Mouse (Mus musculus) forebrain, embryonic 11.5 days (tissue): ENCODE measurements around the gene Krt1. TPM values are rescaled to one million over a fixed set of nuclear protein-coding genes. Genes with fewer than 3 reads are reported as not detected.

Experiments
- ATAC-seq: fragments of 200-750 bp; cut with Nextera tagmentation; replicated peaks from 2 replicates; pipeline ENCODE4 v1.8.0; 2017; ENCODE audit warnings: moderate TSS enrichment; ENCODE audit not compliant: low FRiP score
- DNase-seq: peaks from one replicate; pipeline ENCODE4 v3.0.0-alpha.2; 2017; ENCODE audit warnings: low spot score
- H3K27ac ChIP-seq: fragments of 300-500 bp; sonication (generic); 2 replicates; pipeline ENCODE4 v1.5.1; 2014; ENCODE audit warnings: low read depth, low read length
- H3K27me3 ChIP-seq: fragments of 300-500 bp; sonication (generic); 2 replicates; pipeline ENCODE4 v1.6.1; 2014; ENCODE audit warnings: mild to moderate bottlenecking, low read length, mixed read lengths; ENCODE audit not compliant: control insufficient read depth, insufficient read depth
- H3K36me3 ChIP-seq: fragments of 300-500 bp; sonication (generic); 2 replicates; pipeline ENCODE4 v1.6.1; 2014; ENCODE audit warnings: mild to moderate bottlenecking, low read length, moderate library complexity, mixed read lengths; ENCODE audit not compliant: control insufficient read depth, insufficient read depth
- H3K4me1 ChIP-seq: fragments of 300-500 bp; sonication (generic); replicated peaks from 2 replicates; pipeline ENCODE4 v1.6.1; 2014; ENCODE audit warnings: low read length, mixed read lengths; ENCODE audit not compliant: control insufficient read depth, insufficient read depth
- H3K4me2 ChIP-seq: fragments of 300-500 bp; sonication (generic); 2 replicates; pipeline ENCODE4 v1.6.1; 2014; ENCODE audit warnings: low read depth, mild to moderate bottlenecking, low read length, moderate library complexity, mixed read lengths; ENCODE audit not compliant: severe bottlenecking
- H3K4me3 ChIP-seq: fragments of 300-500 bp; sonication (generic); 2 replicates; pipeline ENCODE4 v1.5.1; 2014; ENCODE audit warnings: low read depth, low read length
- H3K9ac ChIP-seq: fragments of 300-500 bp; sonication (generic); 2 replicates; pipeline ENCODE4 v1.6.1; 2014; ENCODE audit warnings: low read length
- H3K9me3 ChIP-seq: fragments of 300-500 bp; sonication (generic); 2 replicates; pipeline ENCODE4 v1.6.1; 2016; ENCODE audit warnings: low read length, mixed read lengths; ENCODE audit not compliant: control insufficient read depth
- WGBS: fragments of 180-500 bp; shearing (Covaris S2); extraction: QIAGEN DNeasy Blood & Tissue Kit; methylation state at CpG from one replicate; pipeline ENCODE4 v1.1.7; 2014; 5-methylcytosine and 5-hydroxymethylcytosine counted together
- polyA plus RNA-seq: library from polyadenylated mRNA; unstranded; fragments of >200 nt; fragmentation: Nextera tagmentation; extraction: Ambion mirVana; gene quantifications from 2 replicates; pipeline ENCODE4 v1.2.1, GENCODE M21; 2014

The Krt1 gene
- polyA plus RNA-seq, 1 experiment from 2014 or later, result 2.6 TPM

DNA sequence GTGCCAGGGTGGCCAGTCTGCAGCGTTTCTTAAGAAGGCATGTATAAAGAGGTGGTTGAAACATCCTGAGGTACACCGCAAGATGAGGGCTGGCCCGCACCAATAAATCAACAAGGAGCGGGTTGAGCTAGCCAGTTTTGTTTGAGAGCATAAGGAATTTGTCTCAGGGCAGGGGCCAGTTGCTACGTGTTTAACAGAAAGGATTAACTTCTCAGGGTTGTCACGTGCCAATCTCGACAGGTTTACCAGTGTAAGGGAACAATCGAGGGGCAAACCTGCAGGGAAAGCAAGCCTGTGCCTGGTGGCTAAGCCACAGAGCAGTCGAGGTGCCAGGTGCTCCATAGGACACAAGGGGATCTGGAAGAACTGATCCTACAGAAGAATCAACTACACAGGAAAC is 7.4 kb downstream of the Krt1 start:
- ATAC-seq (no peak), DNase-seq (no peak)
- no peaks in the 10 kb centered on the region for H3K36me3 ChIP-seq
- no peaks in the 10 kb centered on the region for H3K27me3 ChIP-seq
- H3K4me3 ChIP-seq, result no peak overlapping the region
- H3K4me2 ChIP-seq, result no peak overlapping the region
- 62% methylated on average over 9 of the region's 9 CpGs for WGBS
- no peak overlapping the region for H3K27ac ChIP-seq
- H3K9ac ChIP-seq, result no peak overlapping the region
- no peaks in the 10 kb centered on the region for H3K9me3 ChIP-seq
- no peaks in the 10 kb centered on the region; the same call in 1 of the 2 replicates for H3K4me1 ChIP-seq

DNA sequence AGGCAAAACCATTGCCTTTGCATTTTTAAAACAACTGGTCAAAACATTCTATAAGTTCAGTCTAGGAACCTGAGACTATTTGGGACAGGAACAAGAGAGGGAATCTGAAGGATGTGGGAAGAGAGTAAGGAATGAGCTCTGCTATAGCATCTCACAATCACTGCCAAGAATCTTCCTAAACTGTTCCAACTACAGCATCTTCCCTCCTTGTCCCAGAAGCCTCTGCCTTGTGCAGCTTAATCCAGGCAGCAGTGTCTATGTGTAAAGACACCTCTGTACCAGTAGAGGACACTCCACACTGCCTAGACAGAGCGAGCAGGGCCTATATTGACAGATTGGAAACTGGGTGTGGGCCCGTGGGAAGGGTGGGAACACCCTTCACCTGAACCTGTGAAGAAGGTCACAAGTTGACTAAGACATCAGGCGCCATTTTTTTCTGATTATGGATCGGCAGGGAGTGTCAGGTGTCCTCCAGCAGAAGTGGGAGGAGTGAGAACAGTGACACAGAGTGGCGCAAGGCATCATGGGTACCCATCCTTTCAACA is 15.7 kb downstream of the Krt1 start:
- Histone ChIP-seq H3K9ac (no peak overlapping the region), H3K4me1 (no peaks in the 10 kb centered on the region), H3K27ac (no peak overlapping the region), H3K4me3 (no peak overlapping the region), H3K4me2 (no peak overlapping the region), H3K9me3 (no peaks in the 10 kb centered on the region), H3K36me3 (no peaks in the 10 kb centered on the region), H3K27me3 (no peaks in the 10 kb centered on the region)
- DNase-seq (no peak), ATAC-seq (no peak)
- 67% methylated on average over 5 of the region's 5 CpGs for WGBS

DNA sequence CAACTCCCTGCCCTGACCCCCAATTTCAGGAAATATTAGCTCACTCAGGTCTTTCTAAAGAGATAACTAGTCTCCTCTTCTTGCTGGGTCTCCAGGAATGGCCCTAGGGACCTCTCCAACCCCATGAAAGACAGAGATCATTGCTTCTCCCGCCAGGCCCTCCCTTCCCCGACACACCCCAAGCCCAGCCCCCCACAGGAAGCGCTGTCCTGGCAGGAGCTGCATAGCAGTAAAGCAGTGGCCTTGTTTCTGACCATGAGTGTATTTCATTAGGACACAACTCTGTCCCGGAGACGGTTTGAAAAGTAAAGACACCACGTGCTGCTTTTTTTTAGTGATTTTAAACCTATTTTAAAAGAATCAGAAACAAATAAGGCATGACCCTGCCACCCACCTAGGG is 17.5 kb downstream of the Krt1 start:
- WGBS, result 52% methylated on average over 6 of the region's 6 CpGs
- Histone ChIP-seq H3K4me3 (no peak overlapping the region), H3K27ac (no peak overlapping the region), H3K9ac (no peak overlapping the region), H3K36me3 (no peaks in the 10 kb centered on the region), H3K9me3 (no peaks in the 10 kb centered on the region), H3K4me2 (no peak overlapping the region), H3K4me1 (no peaks in the 10 kb centered on the region), H3K27me3 (no peaks in the 10 kb centered on the region)
- no peak for DNase-seq
- ATAC-seq, result no peak

DNA sequence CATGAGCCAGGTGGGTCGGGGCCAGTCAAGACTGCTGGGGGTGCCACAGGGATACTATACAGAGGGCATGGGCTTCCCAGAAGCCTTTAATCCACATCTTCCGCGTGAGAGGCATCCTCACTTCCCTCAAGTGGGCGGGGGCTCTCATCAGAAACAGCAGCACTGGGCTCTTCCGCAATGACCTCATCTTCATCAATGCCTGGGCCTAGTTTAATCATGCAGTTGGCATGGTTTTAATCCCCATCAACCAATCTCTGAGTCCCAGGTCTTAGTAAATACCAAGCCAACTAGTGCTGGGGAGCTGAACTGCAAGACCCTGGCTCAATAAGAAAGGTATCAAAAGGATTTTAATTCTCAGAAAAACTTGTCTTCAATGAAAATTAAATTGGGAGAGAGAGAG is 21.2 kb downstream of the Krt1 start:
- ATAC-seq (no peak), DNase-seq (no peak)
- Histone ChIP-seq H3K27ac (no peak overlapping the region), H3K9ac (no peak overlapping the region), H3K27me3 (no peaks in the 10 kb centered on the region), H3K4me1 (no peaks in the 10 kb centered on the region), H3K36me3 (no peaks in the 10 kb centered on the region), H3K4me3 (no peak overlapping the region), H3K9me3 (no peaks in the 10 kb centered on the region), H3K4me2 (no peak overlapping the region)
- 64% methylated on average over 5 of the region's 5 CpGs for WGBS

DNA sequence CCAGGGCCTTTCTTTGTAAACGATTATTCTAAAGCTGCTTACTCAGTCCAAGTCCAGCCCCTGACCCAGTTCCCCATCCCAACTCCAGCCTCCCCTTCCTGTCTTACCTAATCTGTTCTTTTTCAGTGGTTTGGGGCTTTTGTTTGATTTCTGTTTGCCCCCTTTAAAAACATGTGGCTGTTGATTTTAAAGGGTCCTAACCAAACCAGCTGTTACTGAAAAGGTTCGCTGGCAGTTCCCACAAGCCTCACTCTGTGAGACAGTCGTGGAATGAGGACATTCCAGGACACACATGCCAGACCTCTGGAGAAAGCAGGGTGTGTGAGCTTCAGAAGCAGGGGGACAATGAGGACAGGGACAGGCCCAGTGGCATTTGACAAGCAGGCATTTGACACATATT is 28.8 kb downstream of the Krt1 start:
- no peak overlapping the region for H3K4me3 ChIP-seq
- no peaks in the 10 kb centered on the region for H3K9me3 ChIP-seq
- 25% methylated on average over 3 of the region's 3 CpGs for WGBS
- no peak overlapping the region for H3K4me2 ChIP-seq
- no peak overlapping the region for H3K27ac ChIP-seq
- H3K27me3 ChIP-seq, result no peaks in the 10 kb centered on the region
- DNase-seq (no peak), ATAC-seq (no peak)
- no peak overlapping the region for H3K9ac ChIP-seq
- H3K36me3 ChIP-seq, result no peaks in the 10 kb centered on the region
- H3K4me1 ChIP-seq, result no peaks in the 10 kb centered on the region

DNA sequence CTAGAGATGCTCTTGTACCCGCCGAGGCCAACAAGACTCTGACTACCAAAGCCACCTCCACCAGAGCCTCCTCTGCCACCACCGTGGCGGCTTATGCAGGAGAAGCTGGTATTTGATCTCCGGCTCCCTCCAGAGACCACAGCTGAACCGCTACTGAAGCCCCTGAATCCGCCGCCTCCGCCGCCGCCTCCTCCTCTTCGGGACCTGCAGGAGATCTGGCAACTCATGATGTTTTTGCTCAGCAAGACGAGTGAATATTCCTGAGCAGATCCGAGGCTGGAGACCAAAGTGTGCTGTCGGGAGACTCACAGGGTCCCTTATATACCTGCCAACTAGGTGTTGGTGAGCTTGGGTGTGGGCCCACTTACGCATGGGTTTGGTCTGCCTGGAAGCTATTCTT is 32.7 kb downstream of the Krt1 start, which contains the start of gene Krt2:
Gene Krt2, minus strand, starts transcription at position 295 of the 400 bp plus-strand sequence.
- ATAC-seq (no peak), DNase-seq (no peak)
- no peaks in the 10 kb centered on the region for H3K4me1 ChIP-seq
- H3K27ac ChIP-seq, result no peak within 1 kb of the TSS
- H3K4me3 ChIP-seq, result no peak within 1 kb of the TSS
- no peak within 1 kb of the TSS for H3K4me2 ChIP-seq
- WGBS, result 88% methylated on average over 16 of the region's 16 CpGs
- no peak within 1 kb of the TSS for H3K9ac ChIP-seq
- no peaks in the 10 kb centered on the region for H3K9me3 ChIP-seq
- H3K27me3 ChIP-seq, result no peaks in the 10 kb centered on the region
- H3K36me3 ChIP-seq, result no peaks in the 10 kb centered on the region

DNA sequence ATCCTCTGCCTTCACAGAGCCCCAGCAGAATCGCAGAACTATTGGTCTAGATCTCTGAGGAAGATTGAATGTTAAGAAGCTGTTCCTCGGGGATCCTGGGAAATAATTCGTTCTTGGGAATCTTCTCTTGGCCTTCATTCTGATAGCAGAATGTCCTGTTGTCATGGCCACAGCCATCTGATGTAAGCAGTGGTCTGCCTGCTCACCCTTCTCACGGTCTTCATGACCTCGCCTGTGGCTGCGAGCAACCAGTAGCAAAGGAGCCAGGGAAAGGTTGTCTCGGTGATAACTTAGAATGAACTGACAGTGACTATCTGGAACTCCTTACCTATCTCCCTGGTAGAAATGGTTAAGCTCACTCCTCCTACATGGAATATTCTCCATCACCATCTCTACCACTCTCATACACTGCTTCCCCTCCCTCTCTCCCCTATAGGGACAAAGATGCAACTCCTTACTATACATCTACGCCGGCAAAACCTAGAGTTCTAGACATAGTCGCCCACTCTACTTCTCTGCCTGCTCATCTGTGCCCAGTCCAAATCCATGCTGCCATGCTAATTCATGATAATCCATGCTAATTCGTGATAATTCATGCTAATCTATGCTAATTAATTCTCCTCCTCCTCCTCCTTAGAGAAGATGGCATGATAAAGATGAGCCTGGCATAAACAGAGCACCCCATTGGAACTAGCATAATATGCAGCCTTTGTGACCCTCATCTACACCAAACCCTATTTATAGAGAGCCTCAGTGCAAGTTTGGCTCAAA is 47.4 kb downstream of the Krt1 start:
- no peak overlapping the region for H3K9ac ChIP-seq
- DNase-seq, result no peak
- no peak overlapping the region for H3K27ac ChIP-seq
- no peaks in the 10 kb centered on the region for H3K4me1 ChIP-seq
- WGBS, result 83% methylated on average over 11 of the region's 11 CpGs
- no peaks in the 10 kb centered on the region for H3K27me3 ChIP-seq
- H3K36me3 ChIP-seq, result no peaks in the 10 kb centered on the region
- no peak overlapping the region for H3K4me2 ChIP-seq
- ATAC-seq, result no peak
- H3K9me3 ChIP-seq, result no peaks in the 10 kb centered on the region
- no peak overlapping the region for H3K4me3 ChIP-seq

DNA sequence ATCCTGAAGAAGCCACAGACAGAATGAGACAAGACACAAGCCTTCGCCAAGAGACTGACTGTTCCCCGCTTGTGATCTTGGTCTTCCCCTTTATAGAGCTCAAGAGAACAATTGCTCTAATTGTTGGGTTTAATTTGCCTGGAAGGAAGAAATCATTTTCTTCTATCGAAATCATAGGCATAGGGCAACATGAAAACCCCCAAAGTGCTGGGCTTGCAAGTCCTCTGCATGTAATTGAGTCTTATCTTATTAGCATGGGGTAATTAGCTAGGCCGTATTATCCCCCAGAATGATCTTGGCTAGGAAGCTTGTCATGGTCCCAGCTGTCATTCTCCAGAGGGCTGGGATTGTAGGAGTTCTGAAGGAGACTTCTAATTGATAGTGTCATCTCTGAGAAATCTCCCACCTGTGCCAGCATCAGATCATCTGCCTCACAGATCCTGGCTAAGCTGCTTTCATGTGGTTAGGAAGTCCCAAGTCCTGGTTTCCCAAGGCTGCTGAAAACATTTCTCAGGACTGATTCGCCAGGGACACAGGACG is 48.2 kb downstream of the Krt1 start, which contains the start of gene Krt73:
Gene Krt73, minus strand, starts transcription at position 51 of the 540 bp plus-strand sequence.
- no peak within 1 kb of the TSS for H3K27ac ChIP-seq

More for the DNA sequence above, 48.2 kb downstream of the Krt1 start, which contains the start of gene Krt73:
- H3K27me3 ChIP-seq, result no peaks in the 10 kb centered on the region
- no peaks in the 10 kb centered on the region for H3K36me3 ChIP-seq
- H3K4me1 ChIP-seq, result no peaks in the 10 kb centered on the region
- no peak within 1 kb of the TSS for H3K4me2 ChIP-seq
- no peaks in the 10 kb centered on the region for H3K9me3 ChIP-seq
- H3K9ac ChIP-seq, result no peak within 1 kb of the TSS
- ATAC-seq (no peak), DNase-seq (no peak)
- WGBS, result 80% methylated on average over 6 of the region's 6 CpGs
- H3K4me3 ChIP-seq, result no peak within 1 kb of the TSS
